Mouse (Mus musculus) E14TG2a.4 (cell line): Measurements from ENCODE around the gene Capns1.

Experiments
- H3K27me3 ChIP-seq: 2 replicates; pipeline ENCODE4 v1.6.1; 2014; ENCODE audit warnings: low read length, control low read depth; ENCODE audit not compliant: insufficient read depth
- H3K36me3 ChIP-seq: 2 replicates; pipeline ENCODE4 v1.6.1; 2014; ENCODE audit warnings: low read length, control low read depth; ENCODE audit not compliant: insufficient read depth
- H3K4me1 ChIP-seq: replicated peaks from 2 replicates; pipeline ENCODE4 v1.6.1; 2014; ENCODE audit warnings: low read depth, low read length, control low read depth
- H3K4me3 ChIP-seq: replicated peaks from 2 replicates; pipeline ENCODE4 v1.5.1; 2014; ENCODE audit warnings: mild to moderate bottlenecking, low read length
- H3K9me3 ChIP-seq: 2 replicates; pipeline ENCODE4 v1.6.1; 2014; ENCODE audit warnings: low read length, control low read depth
- CTCF ChIP-seq: conservative IDR thresholded peaks from 2 replicates; pipeline ENCODE4 v1.5.1; 2014; ENCODE audit warnings: low read length
- NANOG ChIP-seq: IDR thresholded peaks from 2 replicates; pipeline ENCODE4 v1.6.1; 2014; ENCODE audit warnings: borderline replicate concordance, low read length, mixed read lengths
- POU5F1 ChIP-seq: IDR thresholded peaks from 2 replicates; pipeline ENCODE4 v1.6.1; 2014; ENCODE audit warnings: low read length, borderline replicate concordance

Gene Capns1

GRCm38 (mm10) chr7:30170283-30170951 lies 28.2 kb downstream of the Capns1 start:
- peaks cover 40% of the 10 kb centered on the region for H3K4me1 ChIP-seq
- H3K4me3 ChIP-seq = peak overlapping the region; percentile 91
- H3K9me3 ChIP-seq = no peaks in the 10 kb centered on the region
- no peaks in the 10 kb centered on the region for H3K27me3 ChIP-seq
- peaks cover 13% of the 10 kb centered on the region for H3K36me3 ChIP-seq
- TF ChIP-seq POU5F1 (no peak), NANOG (no peak), CTCF (no peak)

- H3K36me3 ChIP-seq = peaks cover 13% of the 10 kb centered on the region
- H3K9me3 ChIP-seq = no peaks in the 10 kb centered on the region
- TF ChIP-seq POU5F1 (no peak), NANOG (no peak), CTCF (no peak)
- no peaks in the 10 kb centered on the region for H3K27me3 ChIP-seq
- H3K4me3 ChIP-seq = peak within 1 kb of the TSS; percentile 91
- peaks cover 45% of the 10 kb centered on the region for H3K4me1 ChIP-seq
Measured at GRCm38 (mm10) chr7:30169583-30170282, 28.9 kb downstream of the Capns1 start, which contains the start of gene Zfp146. TSS of gene Zfp146 (minus strand) at chr7:30169750.

- no peaks in the 10 kb centered on the region for H3K27me3 ChIP-seq
- peaks cover 48% of the 10 kb centered on the region for H3K4me1 ChIP-seq
- peaks cover 14% of the 10 kb centered on the region for H3K36me3 ChIP-seq
- H3K9me3 ChIP-seq = no peaks in the 10 kb centered on the region
- H3K4me3 ChIP-seq = peak overlapping the region; percentile 91
- TF ChIP-seq NANOG (no peak), CTCF (no peak), POU5F1 (no peak)
Measured at GRCm38 (mm10) chr7:30168914-30169582, 29.6 kb downstream of the Capns1 start.

GRCm38 (mm10) chr7:30164745-30165144 lies 33.9 kb downstream of the Capns1 start:
- Histone ChIP-seq H3K4me3 (no peak overlapping the region), H3K27me3 (no peaks in the 10 kb centered on the region), H3K4me1 (peaks cover 74% of the 10 kb centered on the region), H3K36me3 (peaks cover 54% of the 10 kb centered on the region), H3K9me3 (peaks cover 4% of the 10 kb centered on the region)
- TF ChIP-seq POU5F1 = no peak
- no peak for TF ChIP-seq NANOG
- TF ChIP-seq CTCF = no peak

- no peak for TF ChIP-seq NANOG
- peak; percentile 56 for TF ChIP-seq CTCF
- H3K4me3 ChIP-seq = peak overlapping the region; percentile 39; the same call in 1 of the 2 replicates
Measured at GRCm38 (mm10) chr7:30163113-30163512, 35.5 kb downstream of the Capns1 start.

GRCm38 (mm10) chr7:30155507-30155906 lies 43.1 kb downstream of the Capns1 start:
- H3K36me3 ChIP-seq = peaks cover 43% of the 10 kb centered on the region
- H3K9me3 ChIP-seq = peaks cover 21% of the 10 kb centered on the region
- H3K4me1 ChIP-seq = peaks cover 45% of the 10 kb centered on the region
- H3K27me3 ChIP-seq = no peaks in the 10 kb centered on the region
- no peak overlapping the region for H3K4me3 ChIP-seq
- TF ChIP-seq CTCF = peak; percentile 66
- TF ChIP-seq POU5F1 = no peak

More at GRCm38 (mm10) chr7:30163113-30163512, 35.5 kb downstream of the Capns1 start:
- H3K27me3 ChIP-seq = no peaks in the 10 kb centered on the region
- peaks cover 76% of the 10 kb centered on the region for H3K4me1 ChIP-seq
- peaks cover 69% of the 10 kb centered on the region for H3K36me3 ChIP-seq
- H3K9me3 ChIP-seq = peaks cover 10% of the 10 kb centered on the region

- TF ChIP-seq CTCF (peak; percentile 66), NANOG (no peak)
- Histone ChIP-seq H3K9me3 (peaks cover 11% of the 10 kb centered on the region), H3K27me3 (no peaks in the 10 kb centered on the region), H3K4me3 (peak overlapping the region; percentile 30; the same call in 1 of the 2 replicates), H3K4me1 (peaks cover 33% of the 10 kb centered on the region), H3K36me3 (peaks cover 30% of the 10 kb centered on the region)
Measured at GRCm38 (mm10) chr7:30154040-30154439, 44.6 kb downstream of the Capns1 start.

- Histone ChIP-seq H3K36me3 (0 out of 2 replicates have a peak, but pooled peaks cover 1% of the 10 kb centered on the region), H3K9me3 (peaks cover 4% of the 10 kb centered on the region), H3K27me3 (no peaks in the 10 kb centered on the region), H3K4me1 (peaks cover 24% of the 10 kb centered on the region), H3K4me3 (no peak overlapping the region)
- TF ChIP-seq NANOG = no peak
- TF ChIP-seq POU5F1 = no peak
- no peak for TF ChIP-seq CTCF
Measured at GRCm38 (mm10) chr7:30147011-30147410, 51.6 kb downstream of the Capns1 start.
